Mouse (Mus musculus): Measurements from ENCODE around the gene Atp11a.

The Atp11a gene

GRCm38 (mm10) chr8:12759963-12760362 is 3.1 kb downstream of the Atp11a start:
- no peak for TF ChIP-seq GATA4 (IDR thresholded peaks at IDR 0.05; ENCODE audit: insufficient replicate concordance, low read length)

DNA sequence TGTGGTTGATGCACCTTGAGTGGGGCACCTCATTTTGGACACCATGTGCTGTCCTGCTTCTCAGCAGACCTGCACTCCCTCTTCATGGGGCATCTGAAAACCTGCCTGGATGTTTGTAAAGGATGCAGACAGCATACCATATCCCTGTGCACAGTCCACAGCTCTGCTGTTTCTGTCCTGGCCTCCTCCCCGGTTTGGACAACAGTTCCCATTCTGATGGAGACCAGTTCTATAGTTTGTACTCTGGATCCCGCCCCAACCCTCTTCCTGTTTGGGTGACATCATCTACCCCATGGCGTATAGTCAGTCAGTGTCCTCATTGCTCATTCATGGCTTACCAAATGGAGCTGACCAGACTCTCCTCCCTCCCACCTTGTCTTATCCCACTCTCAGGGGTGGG is 5.1 kb downstream of the Atp11a start:
- TF ChIP-seq GATA4 (IDR thresholded peaks at IDR 0.05; ENCODE audit: insufficient replicate concordance, low read length): no peak

GRCm38 (mm10) chr8:12763565-12764108 is 6.8 kb downstream of the Atp11a start:
- TF ChIP-seq GATA4 (IDR thresholded peaks at IDR 0.05; ENCODE audit: insufficient replicate concordance, low read length): no peak

DNA sequence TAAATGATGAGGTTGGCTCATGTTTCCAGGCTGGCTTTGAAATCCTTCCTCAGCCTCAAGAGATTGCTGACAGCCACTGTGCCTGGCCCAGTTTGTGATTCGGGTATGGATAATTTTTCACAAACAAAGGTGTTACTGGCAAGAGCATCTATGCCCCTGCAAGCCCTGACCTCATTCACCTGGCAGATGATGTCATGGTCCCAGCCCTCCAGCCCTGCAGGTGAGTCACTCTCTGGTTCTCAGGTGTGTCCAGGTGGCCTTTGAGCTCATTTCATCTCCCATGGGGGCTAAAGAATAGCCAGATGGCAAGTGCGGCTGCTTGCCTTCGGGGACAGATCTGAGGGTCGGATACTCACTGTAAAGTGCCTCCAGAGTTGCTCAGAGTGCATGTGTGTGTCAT is 8.2 kb downstream of the Atp11a start:
- TF ChIP-seq GATA4 (IDR thresholded peaks at IDR 0.05; ENCODE audit: insufficient replicate concordance, low read length): no peak

DNA sequence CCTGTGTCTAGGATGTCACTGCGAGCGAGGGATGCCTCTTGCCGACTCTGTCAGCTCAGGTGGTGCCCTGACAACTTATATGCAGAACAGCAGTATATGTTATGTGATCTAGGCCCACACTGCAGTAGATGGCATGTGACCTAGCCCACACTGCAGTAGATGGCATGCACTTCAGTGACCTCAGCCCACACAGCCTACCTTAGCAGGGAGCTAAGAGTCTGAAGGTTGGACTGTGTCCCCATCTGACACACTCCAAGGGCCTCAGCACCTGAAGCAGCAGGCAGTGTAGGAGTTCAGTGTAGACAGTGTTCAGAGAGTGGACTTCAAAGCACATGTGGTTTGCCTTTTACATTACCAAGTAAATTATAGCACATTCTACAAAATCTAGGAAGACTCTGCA is 10.4 kb downstream of the Atp11a start:
- TF ChIP-seq GATA4 (IDR thresholded peaks at IDR 0.05; ENCODE audit: insufficient replicate concordance, low read length): no peak

DNA sequence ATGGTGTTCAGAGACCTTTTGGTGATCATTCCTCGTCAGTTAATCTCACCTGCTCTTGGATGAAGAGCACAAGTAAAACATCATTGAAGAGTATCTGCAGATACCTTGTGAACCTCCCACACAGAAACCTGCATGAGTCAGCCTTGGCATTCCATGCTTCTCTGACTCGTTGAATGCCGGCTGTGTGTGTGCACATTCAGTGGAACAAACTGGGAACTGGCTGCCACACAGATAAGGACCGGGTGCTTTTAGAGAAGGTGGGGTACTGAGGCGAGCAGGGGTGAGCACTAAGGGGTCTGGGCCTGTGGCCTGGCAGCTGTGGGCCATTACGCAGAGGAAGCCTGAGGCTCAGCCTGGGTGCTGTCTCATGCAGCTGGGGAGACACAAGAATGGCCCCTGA is 11.9 kb downstream of the Atp11a start:
- TF ChIP-seq GATA4 (IDR thresholded peaks at IDR 0.05; ENCODE audit: insufficient replicate concordance, low read length): no peak

GRCm38 (mm10) chr8:12769296-12769695 is 12.5 kb downstream of the Atp11a start:
- no peak for TF ChIP-seq GATA4 (IDR thresholded peaks at IDR 0.05; ENCODE audit: insufficient replicate concordance, low read length)

GRCm38 (mm10) chr8:12772319-12772718 is 15.5 kb downstream of the Atp11a start:
- no peak for TF ChIP-seq GATA4 (IDR thresholded peaks at IDR 0.05; ENCODE audit: insufficient replicate concordance, low read length)

GRCm38 (mm10) chr8:12773914-12774313 is 17.1 kb downstream of the Atp11a start:
- no peak for TF ChIP-seq GATA4 (IDR thresholded peaks at IDR 0.05; ENCODE audit: insufficient replicate concordance, low read length)

- TF ChIP-seq GATA4 (IDR thresholded peaks at IDR 0.05; ENCODE audit: insufficient replicate concordance, low read length): no peak
These were observed 18.1 kb downstream of the Atp11a start for GRCm38 (mm10) chr8:12774872-12775298.

GRCm38 (mm10) chr8:12775302-12775975 is 18.6 kb downstream of the Atp11a start:
- TF ChIP-seq GATA4 (IDR thresholded peaks at IDR 0.05; ENCODE audit: insufficient replicate concordance, low read length): no peak

- TF ChIP-seq GATA4 (IDR thresholded peaks at IDR 0.05; ENCODE audit: insufficient replicate concordance, low read length): no peak
These were observed 19.4 kb downstream of the Atp11a start for GRCm38 (mm10) chr8:12776166-12776565.

GRCm38 (mm10) chr8:12777171-12777570 is 20.4 kb downstream of the Atp11a start:
- TF ChIP-seq GATA4 (IDR thresholded peaks at IDR 0.05; ENCODE audit: insufficient replicate concordance, low read length): no peak

GRCm38 (mm10) chr8:12779541-12779940 is 22.7 kb downstream of the Atp11a start:
- no peak for TF ChIP-seq GATA4 (IDR thresholded peaks at IDR 0.05; ENCODE audit: insufficient replicate concordance, low read length)

GRCm38 (mm10) chr8:12785508-12785907 is 28.7 kb downstream of the Atp11a start:
- TF ChIP-seq GATA4 (IDR thresholded peaks at IDR 0.05; ENCODE audit: insufficient replicate concordance, low read length): no peak

- TF ChIP-seq GATA4 (IDR thresholded peaks at IDR 0.05; ENCODE audit: insufficient replicate concordance, low read length): no peak
These were observed 29.6 kb downstream of the Atp11a start for GRCm38 (mm10) chr8:12786261-12786957.

All from liver, adult (tissue).